Mouse (Mus musculus): Measurements from ENCODE around the gene Kctd21. TPM values are rescaled to one million over a fixed set of nuclear protein-coding genes. Genes with fewer than 3 reads are reported as not detected.

The Kctd21 gene
- total and polyA plus RNA-seq, 3 experiments, result 0.19 to 0.81 (median 0.46) TPM

DNA sequence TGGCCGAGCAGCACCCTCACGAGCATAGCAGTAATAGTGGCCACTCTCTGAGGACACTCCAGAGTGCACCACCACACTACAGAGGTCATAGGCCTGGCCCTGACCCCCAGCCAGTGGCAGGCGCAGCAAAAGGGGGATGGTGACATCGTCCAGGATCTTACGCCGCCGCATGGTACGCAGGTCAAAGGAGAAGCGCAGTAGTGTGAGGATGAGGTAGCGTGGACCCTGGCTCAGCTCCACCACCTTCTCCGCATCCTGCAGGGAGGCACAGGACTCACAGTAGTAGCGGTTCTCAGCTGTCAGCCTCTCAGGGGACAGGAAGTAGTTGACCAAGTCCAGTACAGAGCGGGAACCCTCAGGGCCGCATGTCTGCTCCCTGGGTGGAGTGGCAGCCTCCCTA, 20.5 kb upstream of the Kctd21 start:
- Histone ChIP-seq H3K27ac (ENCODE audit: insufficient read depth, low read depth) (no peak overlapping the region), H3K4me3 (replicated peaks in 1 of 3; ENCODE audit: low read depth in 2 of 3, low read length in 2 of 3, poor library complexity in 1 of 3) (no peak overlapping the region), H3K36me3 (replicated peaks in 1 of 2; ENCODE audit: control insufficient read depth in 1 of 2, insufficient read depth in 1 of 2, low read length in 1 of 2) (peaks cover 0 to 25% of the 10 kb centered on the region in 2 experiments), H3K4me2 (ENCODE audit: insufficient read depth, low read depth, poor library complexity, severe bottlenecking) (no peak overlapping the region), H3K4me1 (ENCODE audit: control insufficient read depth in 1 of 2, insufficient read depth in 2 of 2) (no peaks in the 10 kb centered on the region), H3K27me3 (replicated peaks) (no peaks in the 10 kb centered on the region), H3K9ac (ENCODE audit: insufficient read depth, low read depth) (no peak overlapping the region), H3K9me3 (replicated peaks; ENCODE audit: low read length) (no peaks in the 10 kb centered on the region), H3K79me2 (replicated peaks; ENCODE audit: control insufficient read depth, extremely low read depth, insufficient read depth, poor library complexity, severe bottlenecking) (no peaks in the 10 kb centered on the region)
- DNase-seq (ENCODE audit: extremely low read depth), result no peak
- in situ Hi-C loops (cut with MboI; ENCODE audit: low pct_ligation_motif_present, low pct_unique_long_range_greater_than_20kb, low sequenced_read_pairs), result no loop called here
- TF ChIP-seq NRF1 (IDR thresholded peaks at IDR 0.05; ENCODE audit: low read depth, low read length), result no peak
- no peak for TF ChIP-seq TCF12 (IDR thresholded peaks at IDR 0.05; ENCODE audit: low read depth, low read length)
- no peak for TF ChIP-seq NELFE (IDR thresholded peaks at IDR 0.05; ENCODE audit: low read depth, low read length)
- no peak for TF ChIP-seq JUN (IDR thresholded peaks at IDR 0.05; ENCODE audit: insufficient read depth, low read depth, low read length)
- no peak for TF ChIP-seq MYC (IDR thresholded peaks at IDR 0.05; ENCODE audit: low read depth, low read length)
- no peak for TF ChIP-seq UBTF (IDR thresholded peaks at IDR 0.05; ENCODE audit: low read depth, low read length)
- no peak for TF ChIP-seq MXI1 (IDR thresholded peaks at IDR 0.05; ENCODE audit: low read depth, low read length)
- no peak for TF ChIP-seq RAD21 (IDR thresholded peaks at IDR 0.05; ENCODE audit: low read depth, low read length)
- no peak for TF ChIP-seq SIN3A (IDR thresholded peaks at IDR 0.05; ENCODE audit: low read length)
- no peak for TF ChIP-seq ZC3H11A (IDR thresholded peaks at IDR 0.05; ENCODE audit: low read depth, low read length)
- dilution Hi-C loops (cut with MboI; ENCODE audit: extremely low pct_ligation_motif_present, extremely low pct_unique_long_range_greater_than_20kb, low sequenced_read_pairs), result no loop called here

- Histone ChIP-seq H3K4me1 (ENCODE audit: control insufficient read depth in 1 of 2, insufficient read depth in 2 of 2) (no peaks in the 10 kb centered on the region), H3K4me2 (ENCODE audit: insufficient read depth, low read depth, poor library complexity, severe bottlenecking) (no peak overlapping the region), H3K4me3 (replicated peaks in 1 of 3; ENCODE audit: low read depth in 2 of 3, low read length in 2 of 3, poor library complexity in 1 of 3) (no peak overlapping the region), H3K9ac (ENCODE audit: insufficient read depth, low read depth) (no peak overlapping the region), H3K27ac (ENCODE audit: insufficient read depth, low read depth) (no peak overlapping the region), H3K36me3 (replicated peaks in 1 of 2; ENCODE audit: control insufficient read depth in 1 of 2, insufficient read depth in 1 of 2, low read length in 1 of 2) (peaks cover 0 to 25% of the 10 kb centered on the region in 2 experiments), H3K9me3 (replicated peaks; ENCODE audit: low read length) (no peaks in the 10 kb centered on the region), H3K79me2 (replicated peaks; ENCODE audit: control insufficient read depth, extremely low read depth, insufficient read depth, poor library complexity, severe bottlenecking) (no peaks in the 10 kb centered on the region), H3K27me3 (replicated peaks) (no peaks in the 10 kb centered on the region)
- no peak for DNase-seq (ENCODE audit: extremely low read depth)
- dilution Hi-C loops (cut with MboI; ENCODE audit: extremely low pct_ligation_motif_present, extremely low pct_unique_long_range_greater_than_20kb, low sequenced_read_pairs), result no loop called here
- TF ChIP-seq TCF12 (IDR thresholded peaks at IDR 0.05; ENCODE audit: low read depth, low read length) (no peak), MAZ (IDR thresholded peaks at IDR 0.05; ENCODE audit: low read depth, low read length) (no peak), NRF1 (IDR thresholded peaks at IDR 0.05; ENCODE audit: low read depth, low read length) (no peak), POLR2AphosphoS2 (IDR thresholded peaks at IDR 0.05; ENCODE audit: low read depth, low read length) (no peak), MYC (IDR thresholded peaks at IDR 0.05; ENCODE audit: low read depth, low read length) (no peak), POLR2A (IDR thresholded peaks at IDR 0.05; ENCODE audit: low read depth, low read length) (no peak), MEF2A (IDR thresholded peaks at IDR 0.05; ENCODE audit: borderline replicate concordance, low read depth, low read length) (no peak), KAT2A (IDR thresholded peaks at IDR 0.05; ENCODE audit: insufficient replicate concordance, low read length) (no peak)
- in situ Hi-C loops (cut with MboI; ENCODE audit: low pct_ligation_motif_present, low pct_unique_long_range_greater_than_20kb, low sequenced_read_pairs), result no loop called here
These were observed 19.9 kb upstream of the Kctd21 start for GRCm38 (mm10) chr7:97312196-97312595.
